Mouse (Mus musculus): ENCODE results near the gene Nectin3. TPM values are rescaled to one million over a fixed set of nuclear protein-coding genes. Genes with fewer than 3 reads are reported as not detected.

The Nectin3 gene
- total and polyA plus RNA-seq, 3 experiments: not detected

- no peak for DNase-seq (ENCODE audit: low read depth, low spot score)
- no peaks in the 10 kb centered on the region for H3K36me3 ChIP-seq (ENCODE audit: control insufficient read depth in 1 of 2, insufficient read depth in 2 of 2, low read length in 2 of 2)
- no peak overlapping the region for H3K9ac ChIP-seq (ENCODE audit: control insufficient read depth, low read depth, low read length, poor library complexity, severe bottlenecking)
- H3K4me3 ChIP-seq (ENCODE audit: control insufficient read depth in 1 of 2, insufficient read depth in 1 of 2, low read depth in 2 of 2, low read length in 2 of 2): no peak overlapping the region
- no peak overlapping the region for H3K27ac ChIP-seq (ENCODE audit: control insufficient read depth, low read depth, low read length)
- TF ChIP-seq MAFK (IDR thresholded peaks at IDR 0.05; ENCODE audit: borderline replicate concordance, low read depth, low read length) (no peak), MYC (IDR thresholded peaks at IDR 0.05; ENCODE audit: low read depth, low read length) (no peak), BHLHE40 (IDR thresholded peaks at IDR 0.05; ENCODE audit: borderline replicate concordance, low read depth, low read length) (no peak), SIN3A (IDR thresholded peaks at IDR 0.05; ENCODE audit: low read length) (no peak), CTCF (IDR thresholded peaks at IDR 0.05 in 2 of 3, conservative IDR thresholded peaks at IDR 0.05 in 1 of 3; ENCODE audit: control insufficient read depth in 1 of 3, insufficient read depth in 1 of 3, low read depth in 2 of 3, low read length in 3 of 3, poor library complexity in 1 of 3, severe bottlenecking in 1 of 3) (no peak), MYB (IDR thresholded peaks at IDR 0.05; ENCODE audit: low read depth, low read length) (no peak), POLR2AphosphoS2 (IDR thresholded peaks at IDR 0.05; ENCODE audit: low read length) (no peak), MAX (IDR thresholded peaks at IDR 0.05; ENCODE audit: low read length) (no peak), ZMIZ1 (IDR thresholded peaks at IDR 0.05; ENCODE audit: low read depth, low read length) (no peak), SMC3 (IDR thresholded peaks at IDR 0.05; ENCODE audit: low read depth, low read length) (no peak)
- no peaks in the 10 kb centered on the region for H3K9me3 ChIP-seq (replicated peaks; ENCODE audit: insufficient read depth, low read length)
- H3K27me3 ChIP-seq (ENCODE audit: control insufficient read depth in 1 of 2, insufficient read depth in 2 of 2, low read length in 2 of 2): no peaks in the 10 kb centered on the region
- H3K4me1 ChIP-seq (ENCODE audit: control insufficient read depth in 1 of 2, insufficient read depth in 2 of 2, low read length in 2 of 2): no peaks in the 10 kb centered on the region
- no peaks in the 10 kb centered on the region for H3K79me2 ChIP-seq (ENCODE audit: control insufficient read depth, insufficient read depth, low read length, poor library complexity)
Measured at GRCm38 (mm10) chr16:46532465-46533254, 34.3 kb upstream of the Nectin3 start.

- Histone ChIP-seq H3K36me3 (ENCODE audit: control insufficient read depth in 1 of 2, insufficient read depth in 2 of 2, low read length in 2 of 2) (no peaks in the 10 kb centered on the region), H3K79me2 (ENCODE audit: control insufficient read depth, insufficient read depth, low read length, poor library complexity) (no peaks in the 10 kb centered on the region), H3K4me1 (ENCODE audit: control insufficient read depth in 1 of 2, insufficient read depth in 2 of 2, low read length in 2 of 2) (no peaks in the 10 kb centered on the region), H3K4me3 (ENCODE audit: control insufficient read depth in 1 of 2, insufficient read depth in 1 of 2, low read depth in 2 of 2, low read length in 2 of 2) (no peak overlapping the region), H3K9me3 (replicated peaks; ENCODE audit: insufficient read depth, low read length) (no peaks in the 10 kb centered on the region), H3K9ac (ENCODE audit: control insufficient read depth, low read depth, low read length, poor library complexity, severe bottlenecking) (no peak overlapping the region), H3K27me3 (ENCODE audit: control insufficient read depth in 1 of 2, insufficient read depth in 2 of 2, low read length in 2 of 2) (no peaks in the 10 kb centered on the region), H3K27ac (ENCODE audit: control insufficient read depth, low read depth, low read length) (no peak overlapping the region)
- TF ChIP-seq POLR2A (IDR thresholded peaks at IDR 0.05; ENCODE audit: control insufficient read depth in 1 of 2, insufficient read depth in 1 of 2, low read depth in 1 of 2, low read length in 2 of 2, poor library complexity in 1 of 2): no peak
- no peak for TF ChIP-seq ELF1 (IDR thresholded peaks at IDR 0.05; ENCODE audit: low read depth, low read length)
- no peak for TF ChIP-seq MAZ (IDR thresholded peaks at IDR 0.05; ENCODE audit: low read depth, low read length)
- TF ChIP-seq RCOR1 (IDR thresholded peaks at IDR 0.05; ENCODE audit: low read depth, low read length): no peak
- no peak for TF ChIP-seq CHD2 (IDR thresholded peaks at IDR 0.05; ENCODE audit: low read length)
- TF ChIP-seq SMC3 (IDR thresholded peaks at IDR 0.05; ENCODE audit: low read depth, low read length): no peak
- no peak for TF ChIP-seq TBP (IDR thresholded peaks at IDR 0.05; ENCODE audit: low read depth, low read length)
- TF ChIP-seq GATA1 (IDR thresholded peaks at IDR 0.05; ENCODE audit: low read depth, low read length): no peak
- no peak for TF ChIP-seq NELFE (IDR thresholded peaks at IDR 0.05; ENCODE audit: low read depth, low read length)
- no peak for TF ChIP-seq MYB (IDR thresholded peaks at IDR 0.05; ENCODE audit: low read depth, low read length)
- TF ChIP-seq USF2 (IDR thresholded peaks at IDR 0.05; ENCODE audit: borderline replicate concordance in 1 of 2, insufficient read depth in 1 of 2, low read depth in 1 of 2, low read length in 2 of 2): no peak
- no peak for TF ChIP-seq SIN3A (IDR thresholded peaks at IDR 0.05; ENCODE audit: low read length)
- TF ChIP-seq CHD1 (IDR thresholded peaks at IDR 0.05; ENCODE audit: low read depth, low read length): no peak
- no peak for DNase-seq (ENCODE audit: low read depth, low spot score)
Measured at GRCm38 (mm10) chr16:46531023-46531422, 32.7 kb upstream of the Nectin3 start.
